Mouse (Mus musculus) neural tube, embryonic 10.5 days (tissue): ENCODE data around the gene Sipa1l1.

Experiments
- DNase-seq: peaks from one replicate; pipeline ENCODE4 v3.0.0-alpha.2; 2017; ENCODE audit warnings: low spot score; ENCODE audit errors: extremely low spot score

Sipa1l1 gene

GRCm38 (mm10) chr12:82334550-82334949, 165.4 kb downstream of the Sipa1l1 start:
- DNase-seq: no peak

DNA sequence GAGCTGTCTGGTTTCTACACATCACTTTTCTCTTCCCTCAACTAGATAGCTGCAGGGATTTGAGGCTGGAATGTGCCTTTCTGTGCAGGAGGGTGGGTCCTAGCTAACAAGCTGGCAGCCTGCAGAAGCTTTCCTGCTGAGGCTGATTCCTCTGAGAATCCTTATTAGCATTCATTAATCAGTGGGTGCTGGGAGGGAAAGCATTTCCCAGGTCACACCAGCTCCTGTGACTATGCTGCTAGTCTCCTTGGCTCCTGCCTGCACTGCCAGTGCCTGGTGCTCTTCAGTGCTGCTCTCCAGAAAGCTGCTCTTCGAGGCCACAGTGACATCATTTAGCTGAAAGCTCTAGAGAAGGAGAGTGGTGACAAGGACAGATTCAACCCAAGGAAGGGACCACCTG, 166.0 kb downstream of the Sipa1l1 start:
- DNase-seq: no peak

DNA sequence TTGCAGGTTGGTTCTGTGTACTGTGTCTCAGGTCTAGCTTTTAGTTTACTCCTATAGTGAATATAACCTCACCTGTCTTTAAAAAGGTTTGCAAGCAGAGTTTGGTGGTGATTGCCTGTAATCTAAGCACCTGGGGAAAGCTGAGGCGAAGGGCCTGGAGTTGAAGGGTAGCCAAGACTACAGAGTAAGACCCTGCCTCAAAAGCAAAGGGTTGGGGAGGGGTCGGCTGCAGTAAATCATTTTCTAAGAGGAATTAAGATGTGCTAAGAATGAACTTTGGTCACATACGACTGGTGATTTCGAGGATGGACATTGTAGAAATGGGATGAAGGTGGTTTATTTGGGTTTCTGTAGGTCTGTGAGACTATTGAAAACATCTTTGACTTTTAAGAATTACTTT, 169.4 kb downstream of the Sipa1l1 start:
- DNase-seq: no peak

DNA sequence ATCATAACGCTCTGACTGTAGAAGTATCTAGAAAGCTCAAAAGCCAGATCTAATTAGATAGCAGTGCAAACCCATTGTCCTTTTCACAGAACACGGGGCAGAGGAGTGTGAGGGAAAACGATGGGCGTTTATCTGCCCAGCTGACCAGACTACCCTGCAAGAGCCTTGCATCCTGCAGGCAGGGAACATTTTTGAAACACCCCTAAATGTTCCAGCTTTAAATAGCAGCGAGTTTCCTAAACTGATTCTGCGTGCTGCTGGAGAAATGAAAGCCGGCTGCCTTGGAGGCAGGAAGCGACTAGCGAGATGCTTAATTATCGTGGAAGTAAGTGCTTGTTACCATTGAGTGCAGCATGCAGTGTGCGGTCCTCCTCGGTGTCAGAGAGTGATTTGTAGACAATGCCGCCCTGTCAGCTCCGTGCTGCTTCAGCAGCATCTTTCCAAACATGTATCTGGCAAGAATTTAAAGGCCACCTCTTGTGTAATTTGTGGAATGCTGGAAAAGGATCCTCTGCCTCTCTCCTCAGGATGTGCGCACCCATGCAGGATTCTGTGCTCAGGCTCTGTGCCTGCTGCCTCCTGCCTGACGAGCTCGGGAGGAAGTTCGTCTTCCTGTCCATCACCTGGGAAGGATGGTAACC, 170.2 kb downstream of the Sipa1l1 start:
- no peak for DNase-seq

DNA sequence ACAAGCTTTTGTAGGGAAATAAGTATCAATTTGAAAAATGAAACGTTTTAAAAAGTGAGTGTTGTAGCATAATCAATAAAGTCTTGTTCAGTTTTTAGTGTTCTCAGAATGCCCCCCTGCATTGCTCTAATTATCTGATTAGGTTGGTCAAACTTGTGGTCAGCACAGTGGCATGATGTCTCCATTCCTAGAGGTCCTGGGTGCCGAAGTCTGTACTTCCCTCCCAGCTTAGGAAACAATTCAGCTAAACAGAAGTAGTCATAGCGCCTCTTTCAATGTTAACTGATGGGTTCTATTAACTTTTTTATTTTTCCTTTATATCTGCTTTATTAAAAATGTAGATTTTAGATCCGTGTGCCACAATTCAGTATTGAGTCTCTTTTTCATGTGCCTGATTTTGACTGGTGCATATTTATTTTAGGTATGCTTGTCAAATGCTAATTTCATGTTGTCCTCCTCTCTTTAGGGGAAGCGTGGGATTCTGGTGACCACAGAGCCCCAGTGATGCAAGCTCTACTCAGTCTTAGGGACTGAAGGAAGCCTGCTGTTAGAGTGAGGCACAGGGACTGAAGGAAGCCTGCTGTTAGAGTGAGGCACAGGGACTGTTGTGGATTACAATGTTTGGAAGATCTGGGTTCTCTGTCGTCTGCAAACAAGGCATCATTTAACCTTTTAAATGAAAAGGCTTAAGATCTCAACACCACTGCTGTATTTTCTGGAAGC, 171.2 kb downstream of the Sipa1l1 start:
- DNase-seq: no peak

GRCm38 (mm10) chr12:82341181-82341580, 172.1 kb downstream of the Sipa1l1 start:
- no peak for DNase-seq

DNA sequence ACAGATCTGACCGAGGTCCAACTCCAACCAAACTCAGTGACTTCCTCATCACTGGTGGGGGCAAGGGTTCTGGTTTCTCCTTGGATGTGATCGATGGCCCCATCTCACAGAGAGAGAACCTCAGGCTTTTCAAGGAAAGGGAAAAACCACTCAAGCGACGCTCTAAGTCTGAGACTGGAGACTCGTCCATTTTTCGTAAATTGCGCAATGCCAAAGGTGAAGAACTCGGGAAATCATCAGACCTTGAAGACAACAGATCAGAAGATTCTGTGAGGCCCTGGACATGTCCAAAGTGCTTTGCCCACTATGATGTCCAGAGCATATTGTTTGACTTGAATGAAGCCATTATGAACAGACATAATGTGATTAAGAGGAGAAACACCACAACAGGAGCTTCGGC, 172.6 kb downstream of the Sipa1l1 start:
- no peak for DNase-seq

- DNase-seq: no peak
These were observed 181.0 kb downstream of the Sipa1l1 start for GRCm38 (mm10) chr12:82350082-82350481.

GRCm38 (mm10) chr12:82350891-82351290, 181.8 kb downstream of the Sipa1l1 start:
- DNase-seq: no peak

- no peak for DNase-seq
These were observed 184.5 kb downstream of the Sipa1l1 start for GRCm38 (mm10) chr12:82353660-82354059.

DNA sequence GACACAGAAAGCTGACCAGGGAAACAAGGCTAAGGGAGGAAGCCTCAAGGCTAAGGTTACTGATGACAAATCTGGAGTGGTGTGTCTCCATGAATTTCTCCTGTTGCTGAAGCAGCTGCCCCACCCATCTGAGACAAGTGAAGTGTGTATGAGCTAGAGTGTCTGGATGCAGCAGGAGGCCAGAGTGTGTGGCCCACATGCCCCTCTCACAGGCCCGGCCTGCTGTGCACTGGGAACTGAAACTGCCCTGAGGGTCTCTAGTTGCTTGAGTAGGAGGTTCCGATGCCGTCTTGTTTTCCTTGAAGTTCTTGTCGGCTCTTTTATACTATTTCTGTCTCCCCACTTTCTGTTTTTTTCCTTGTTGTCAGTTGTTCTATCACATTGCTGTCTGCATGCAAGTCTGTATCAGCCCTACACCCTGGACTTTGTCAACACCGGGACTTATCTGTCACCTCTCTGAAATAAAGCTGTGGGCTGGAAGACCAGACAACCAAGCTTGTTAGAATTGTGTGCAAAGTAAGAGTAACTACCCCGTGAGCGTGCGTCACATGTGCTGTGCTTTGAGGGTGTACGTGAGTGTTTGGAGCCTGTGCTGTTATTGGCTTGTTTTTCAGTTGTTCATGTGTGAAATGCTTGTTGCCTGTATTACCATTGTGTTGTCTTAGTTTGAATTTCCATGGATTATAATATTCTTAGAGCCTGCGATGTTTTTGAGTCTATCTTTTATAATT, 186.5 kb downstream of the Sipa1l1 start:
- no peak for DNase-seq

- no peak for DNase-seq
These were observed 187.4 kb downstream of the Sipa1l1 start for GRCm38 (mm10) chr12:82356476-82356875.

- DNase-seq: no peak
These were observed 188.3 kb downstream of the Sipa1l1 start for GRCm38 (mm10) chr12:82357431-82357830.

DNA sequence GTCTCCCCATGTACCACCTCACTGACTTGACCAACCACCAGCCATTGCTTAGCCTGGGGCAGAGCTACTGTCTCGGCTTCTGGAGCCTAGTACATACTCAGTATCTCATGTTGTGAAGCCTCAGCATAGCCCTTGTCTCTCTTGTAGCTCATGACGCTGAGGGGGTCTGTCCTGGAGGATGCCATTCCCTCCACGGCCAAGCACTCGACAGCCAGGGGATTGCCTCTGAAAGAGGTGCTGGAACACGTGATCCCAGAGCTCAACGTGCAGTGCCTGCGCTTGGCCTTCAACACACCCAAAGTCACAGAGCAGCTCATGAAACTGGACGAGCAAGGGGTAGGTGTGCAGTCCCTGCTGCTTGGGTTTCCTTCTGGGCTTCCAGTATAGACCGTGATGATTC, 193.7 kb downstream of the Sipa1l1 start:
- no peak for DNase-seq

DNA sequence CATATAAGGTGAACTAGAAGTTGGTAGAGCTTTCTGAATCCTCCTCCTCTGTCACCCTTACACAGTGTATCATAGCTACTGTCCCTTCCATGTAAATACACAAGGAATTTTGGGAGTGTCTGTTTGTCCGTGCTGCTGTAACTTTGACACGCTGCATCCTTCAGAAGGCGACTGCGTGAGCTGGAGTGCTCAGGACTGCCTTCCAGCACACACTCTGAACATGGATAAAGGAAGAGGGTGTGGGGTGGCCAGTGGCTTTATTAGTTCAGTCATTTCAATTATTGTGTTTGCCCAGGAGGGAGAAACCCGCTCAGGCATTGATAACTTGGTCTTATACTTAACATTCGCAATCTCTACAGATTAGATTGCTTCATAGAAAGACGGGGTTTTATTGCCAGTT, 195.1 kb downstream of the Sipa1l1 start:
- DNase-seq: no peak

DNA sequence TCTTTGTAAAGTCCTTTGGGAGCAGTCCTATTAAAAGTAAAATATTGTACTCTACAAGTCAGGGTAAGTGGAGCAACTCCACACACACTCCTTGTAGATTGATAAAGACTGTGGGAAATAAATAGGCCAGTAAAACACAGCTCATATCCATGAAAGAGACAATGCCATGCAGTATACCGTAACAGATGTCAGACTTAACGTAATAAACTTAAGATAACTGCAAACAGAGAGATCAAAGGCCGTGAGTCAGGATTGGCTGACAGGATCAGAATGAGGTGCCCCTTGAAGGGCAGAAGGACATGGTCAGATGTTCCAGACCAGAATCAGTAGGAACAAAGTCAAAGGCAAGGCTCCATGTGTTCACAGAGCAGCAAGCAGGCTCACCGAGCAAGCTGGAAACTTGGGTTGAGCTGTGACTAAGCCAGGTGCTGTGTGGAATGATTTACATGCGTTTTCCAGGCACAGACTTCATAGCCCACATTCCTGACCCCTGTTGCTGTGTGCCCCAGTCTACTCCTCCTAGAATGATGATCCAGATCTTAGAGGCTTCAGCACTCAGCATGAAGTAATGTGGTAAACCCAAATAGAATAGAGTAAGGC, 196.3 kb downstream of the Sipa1l1 start:
- DNase-seq: no peak

GRCm38 (mm10) chr12:82366754-82367153, 197.6 kb downstream of the Sipa1l1 start:
- no peak for DNase-seq

- DNase-seq: no peak
These were observed 198.2 kb downstream of the Sipa1l1 start for GRCm38 (mm10) chr12:82367345-82367744.

DNA sequence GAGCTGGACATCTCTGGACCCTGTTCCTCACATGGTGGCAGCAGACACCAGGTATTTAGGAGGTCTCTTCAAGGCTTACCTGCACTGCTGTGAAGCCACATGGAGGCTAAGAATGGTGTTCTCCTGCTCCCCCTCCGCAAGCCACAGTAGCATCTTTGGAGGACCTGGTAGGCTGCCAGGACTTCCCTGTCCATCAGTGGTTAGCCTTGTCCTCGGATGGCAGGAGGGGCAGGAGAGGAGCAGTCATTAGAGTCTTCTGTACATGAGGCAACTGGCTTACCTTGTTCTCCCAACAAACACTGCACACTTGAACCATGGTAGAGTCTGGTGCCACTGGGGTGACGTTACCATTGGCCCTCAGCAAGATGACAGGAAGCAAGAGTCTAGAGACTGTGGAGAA, 198.9 kb downstream of the Sipa1l1 start:
- DNase-seq: no peak

- no peak for DNase-seq
These were observed 200.5 kb downstream of the Sipa1l1 start for GRCm38 (mm10) chr12:82369402-82370160.

GRCm38 (mm10) chr12:82371266-82371665, 202.1 kb downstream of the Sipa1l1 start:
- no peak for DNase-seq
